Mouse (Mus musculus) lung, postnatal 0 days (tissue): ENCODE measurements around the gene Dbt.

Experiments used
- CTCF ChIP-seq: IDR thresholded peaks from 2 replicates; pipeline ENCODE4 v1.5.1; 2016; ENCODE audit warnings: antibody characterized with exemption, mild to moderate bottlenecking
- EP300 ChIP-seq: IDR thresholded peaks from 2 replicates; pipeline ENCODE4 v1.6.1; 2016; ENCODE audit warnings: antibody characterized with exemption, mild to moderate bottlenecking, control low read depth

- no peak for TF ChIP-seq CTCF
- no peak for TF ChIP-seq EP300
Observed at GRCm38 (mm10) chr3:116495671-116496070, 17.2 kb upstream of the Dbt start.
